Mouse (Mus musculus) forebrain, embryonic 10.5 days (tissue): Measurements from ENCODE around the gene Tas2r119. TPM values are rescaled to one million over a fixed set of nuclear protein-coding genes. Genes with fewer than 3 reads are reported as not detected.
"Not testable (repeated sequence)": the region's sequence is repeated elsewhere in the genome, so short reads cannot be mapped to it uniquely, and the experiment has no call there.

Experiments used
- DNase-seq: peaks from one replicate; pipeline ENCODE4 v3.0.0-alpha.2; 2017; ENCODE audit warnings: low spot score; ENCODE audit errors: extremely low spot score
- H3K27ac ChIP-seq: fragments of 300-500 bp; sonication (generic); 2 replicates; pipeline ENCODE4 v1.5.1; 2016; ENCODE audit warnings: mild to moderate bottlenecking
- H3K27me3 ChIP-seq: fragments of 300-500 bp; sonication (generic); 2 replicates; pipeline ENCODE4 v1.6.1; 2016; ENCODE audit warnings: mild to moderate bottlenecking; ENCODE audit not compliant: poor library complexity, severe bottlenecking
- H3K36me3 ChIP-seq: fragments of 300-500 bp; sonication (generic); replicated peaks from 2 replicates; pipeline ENCODE4 v1.6.1; 2016; ENCODE audit warnings: mild to moderate bottlenecking, moderate library complexity
- H3K4me1 ChIP-seq: fragments of 300-500 bp; sonication (generic); 2 replicates; pipeline ENCODE4 v1.6.1; 2016
- H3K4me3 ChIP-seq: fragments of 300-500 bp; sonication (generic); 2 replicates; pipeline ENCODE4 v1.5.1; 2016; ENCODE audit warnings: mild to moderate bottlenecking, moderate library complexity
- H3K9me3 ChIP-seq: fragments of 300-500 bp; sonication (generic); 2 replicates; pipeline ENCODE4 v1.6.1; 2016; ENCODE audit warnings: mild to moderate bottlenecking, moderate library complexity
- WGBS: fragments of 180-500 bp; shearing (Covaris S2); methylation state at CpG from one replicate; pipeline ENCODE4 v1.1.7; 2016; 5-methylcytosine and 5-hydroxymethylcytosine counted together
- polyA plus RNA-seq: library from polyadenylated mRNA; unstranded; fragments of >200 nt; fragmentation: Nextera tagmentation; extraction: Ambion mirVana; gene quantifications from 2 replicates; pipeline ENCODE4 v1.2.1, GENCODE M21; 2016

The Tas2r119 gene
- polyA plus RNA-seq, 1 experiment from 2014 or later: not detected

GRCm38 (mm10) chr15:32184964-32185363, 7.9 kb downstream of the Tas2r119 start:
- H3K4me1 ChIP-seq: no peaks in the 10 kb centered on the region
- H3K9me3 ChIP-seq: no peaks in the 10 kb centered on the region
- no peak overlapping the region for H3K4me3 ChIP-seq
- H3K36me3 ChIP-seq: no peaks in the 10 kb centered on the region
- DNase-seq: no peak
- H3K27me3 ChIP-seq: no peaks in the 10 kb centered on the region
- H3K27ac ChIP-seq: no peak overlapping the region

- no peak for DNase-seq
- H3K4me1 ChIP-seq: 0 out of 2 replicates have a peak, but pooled peaks cover 3% of the 10 kb centered on the region
- no peaks in the 10 kb centered on the region for H3K27me3 ChIP-seq
- 91% methylated on average over 3 of the region's 3 CpGs for WGBS
- H3K36me3 ChIP-seq: no peaks in the 10 kb centered on the region
- H3K4me3 ChIP-seq: no peak overlapping the region
- no peak overlapping the region for H3K27ac ChIP-seq
- no peaks in the 10 kb centered on the region for H3K9me3 ChIP-seq
Measured at GRCm38 (mm10) chr15:32189879-32190278, 12.8 kb downstream of the Tas2r119 start.

GRCm38 (mm10) chr15:32190436-32190835, 13.3 kb downstream of the Tas2r119 start:
- no peak overlapping the region for H3K4me3 ChIP-seq
- 0 out of 2 replicates have a peak, but pooled peaks cover 3% of the 10 kb centered on the region for H3K4me1 ChIP-seq
- WGBS: 91% methylated on average over 6 of the region's 6 CpGs
- no peaks in the 10 kb centered on the region for H3K36me3 ChIP-seq
- H3K27me3 ChIP-seq: no peaks in the 10 kb centered on the region
- DNase-seq: no peak
- no peak overlapping the region for H3K27ac ChIP-seq
- H3K9me3 ChIP-seq: no peaks in the 10 kb centered on the region

- no peak for DNase-seq
- Histone ChIP-seq H3K4me3 (no peak overlapping the region), H3K27me3 (no peaks in the 10 kb centered on the region), H3K4me1 (peaks cover 4% of the 10 kb centered on the region; the same call in 1 of the 2 replicates), H3K36me3 (no peaks in the 10 kb centered on the region), H3K27ac (no peak overlapping the region), H3K9me3 (no peaks in the 10 kb centered on the region)
- 89% methylated on average over 1 of the region's 1 CpGs for WGBS
Measured at GRCm38 (mm10) chr15:32192948-32193347, 15.9 kb downstream of the Tas2r119 start.

- Histone ChIP-seq H3K4me1 (peaks cover 14% of the 10 kb centered on the region; the same call in 1 of the 2 replicates), H3K27ac (no peak overlapping the region), H3K27me3 (no peaks in the 10 kb centered on the region), H3K9me3 (no peaks in the 10 kb centered on the region), H3K36me3 (no peaks in the 10 kb centered on the region), H3K4me3 (no peak overlapping the region)
- WGBS: 88% methylated on average over 9 of the region's 9 CpGs
- no peak for DNase-seq
Measured at GRCm38 (mm10) chr15:32198076-32198475, 21.0 kb downstream of the Tas2r119 start.

- H3K36me3 ChIP-seq: no peaks in the 10 kb centered on the region
- WGBS: 72% methylated on average over 5 of the region's 5 CpGs
- H3K4me1 ChIP-seq: peaks cover 14% of the 10 kb centered on the region; the same call in 1 of the 2 replicates
Measured at GRCm38 (mm10) chr15:32198561-32198960, 21.5 kb downstream of the Tas2r119 start.

GRCm38 (mm10) chr15:32203242-32203641, 26.2 kb downstream of the Tas2r119 start:
- DNase-seq: no peak
- no peak overlapping the region for H3K27ac ChIP-seq
- H3K4me3 ChIP-seq: no peak overlapping the region
- peaks cover 6% of the 10 kb centered on the region; the same call in 1 of the 2 replicates for H3K4me1 ChIP-seq
- no peaks in the 10 kb centered on the region for H3K27me3 ChIP-seq
- WGBS: 90% methylated on average over 5 of the region's 5 CpGs
- no peaks in the 10 kb centered on the region for H3K9me3 ChIP-seq
- no peaks in the 10 kb centered on the region for H3K36me3 ChIP-seq

More at GRCm38 (mm10) chr15:32198561-32198960, 21.5 kb downstream of the Tas2r119 start:
- DNase-seq: no peak
- Histone ChIP-seq H3K9me3 (no peaks in the 10 kb centered on the region), H3K27me3 (no peaks in the 10 kb centered on the region), H3K27ac (no peak overlapping the region), H3K4me3 (no peak overlapping the region)

GRCm38 (mm10) chr15:32204908-32205307, 27.8 kb downstream of the Tas2r119 start:
- Histone ChIP-seq H3K27me3 (no peaks in the 10 kb centered on the region), H3K9me3 (no peaks in the 10 kb centered on the region), H3K4me1 (no peaks in the 10 kb centered on the region), H3K27ac (no peak overlapping the region), H3K36me3 (no peaks in the 10 kb centered on the region), H3K4me3 (no peak overlapping the region)
- DNase-seq: no peak
- WGBS: 91% methylated on average over 10 of the region's 10 CpGs

GRCm38 (mm10) chr15:32214687-32215086, 37.6 kb downstream of the Tas2r119 start:
- not testable (repeated sequence) for H3K4me3 ChIP-seq

GRCm38 (mm10) chr15:32223028-32223427, 45.9 kb downstream of the Tas2r119 start:
- DNase-seq: no peak
- WGBS: 92% methylated on average over 7 of the region's 7 CpGs
- H3K36me3 ChIP-seq: no peaks in the 10 kb centered on the region
- no peaks in the 10 kb centered on the region for H3K27me3 ChIP-seq
- H3K4me3 ChIP-seq: no peak overlapping the region
- H3K9me3 ChIP-seq: no peaks in the 10 kb centered on the region
- no peak overlapping the region for H3K27ac ChIP-seq
- H3K4me1 ChIP-seq: no peaks in the 10 kb centered on the region

More at GRCm38 (mm10) chr15:32214687-32215086, 37.6 kb downstream of the Tas2r119 start:
- WGBS: 90% methylated on average over 10 of the region's 10 CpGs
- H3K27ac ChIP-seq, H3K36me3 ChIP-seq, DNase-seq, H3K9me3 ChIP-seq, H3K27me3 ChIP-seq, H3K4me1 ChIP-seq: not testable (repeated sequence)

- no peak for DNase-seq
- Histone ChIP-seq H3K4me1 (no peaks in the 10 kb centered on the region), H3K4me3 (no peak overlapping the region), H3K9me3 (no peaks in the 10 kb centered on the region), H3K27me3 (no peaks in the 10 kb centered on the region), H3K36me3 (no peaks in the 10 kb centered on the region), H3K27ac (no peak overlapping the region)
- 96% methylated on average over 3 of the region's 3 CpGs for WGBS
Measured at GRCm38 (mm10) chr15:32225394-32225793, 48.3 kb downstream of the Tas2r119 start.

- Histone ChIP-seq H3K27me3 (no peaks in the 10 kb centered on the region), H3K27ac (no peak overlapping the region), H3K4me3 (no peak overlapping the region), H3K4me1 (no peaks in the 10 kb centered on the region), H3K9me3 (no peaks in the 10 kb centered on the region), H3K36me3 (no peaks in the 10 kb centered on the region)
- 89% methylated on average over 6 of the region's 6 CpGs for WGBS
- no peak for DNase-seq
Measured at GRCm38 (mm10) chr15:32226381-32226780, 49.3 kb downstream of the Tas2r119 start.

GRCm38 (mm10) chr15:32226888-32227395, 49.9 kb downstream of the Tas2r119 start:
- no peak for DNase-seq
- 93% methylated on average over 7 of the region's 7 CpGs for WGBS

More at GRCm38 (mm10) chr15:32226888-32227395, 49.9 kb downstream of the Tas2r119 start:
- Histone ChIP-seq H3K36me3 (no peaks in the 10 kb centered on the region), H3K27ac (no peak overlapping the region), H3K4me1 (no peaks in the 10 kb centered on the region), H3K9me3 (no peaks in the 10 kb centered on the region), H3K4me3 (no peak overlapping the region), H3K27me3 (no peaks in the 10 kb centered on the region)
